Mouse (Mus musculus) megakaryocyte progenitor cell, adult 5-6 weeks (primary cell): ENCODE data around the gene Plppr2. TPM values are rescaled to one million over a fixed set of nuclear protein-coding genes. Genes with fewer than 3 reads are reported as not detected.

Experiments
- total RNA-seq, 2 experiments: library from RNA; stranded (forward) in 1 of 2; stranded (reverse) in 1 of 2; fragments of 157-497, 149-512 nt in 1 of 2; fragments of 200-1000 nt in 1 of 2; gene quantifications; 2 replicates each; pipeline versions ENCODE4 v1.2.3 to v1.2.4; 2015 to 2017

The Plppr2 gene
- total RNA-seq, 2 experiments from 2014 or later: 0.21 to 0.42 TPM

Other genes with a start within 250 kb of the Plppr2 start
- 6.5 and 8.5 TPM in 2 replicates for gene Ldlr, start 213.6 kb upstream of the Plppr2 start, total RNA-seq (2015)
- gene Ldlr, start 213.6 kb upstream of the Plppr2 start, total RNA-seq (2017): 14.0 and 14.4 TPM in 2 replicates
- gene Spc24, start 176.7 kb upstream of the Plppr2 start, total RNA-seq (2015): 43.2 and 50.1 TPM in 2 replicates
- 128 and 151 TPM in 2 replicates for gene Spc24, start 176.7 kb upstream of the Plppr2 start, total RNA-seq (2017)
- gene Kank2, start 138.3 kb upstream of the Plppr2 start, total RNA-seq (2015): 0.72 and 1.2 TPM in 2 replicates
- 0.71 and 1.2 TPM in 2 replicates for gene Kank2, start 138.3 kb upstream of the Plppr2 start, total RNA-seq (2017)
- gene Angptl8, start 101.5 kb upstream of the Plppr2 start, total RNA-seq (2015): 0.22 and 1.8 TPM in 2 replicates
- 4.0 and 4.7 TPM in 2 replicates for gene Angptl8, start 101.5 kb upstream of the Plppr2 start, total RNA-seq (2017)
- gene Dock6, start 84.4 kb upstream of the Plppr2 start, total RNA-seq (2015): 0.64 and 1.6 TPM in 2 replicates
- gene Dock6, start 84.4 kb upstream of the Plppr2 start, total RNA-seq (2017): 0.67 and 2.3 TPM in 2 replicates
- gene Rab3d, start 18.8 kb upstream of the Plppr2 start, total RNA-seq (2015): 14.5 and 20.1 TPM in 2 replicates
- gene Rab3d, start 18.8 kb upstream of the Plppr2 start, total RNA-seq (2017): 37.3 and 50.6 TPM in 2 replicates
- 0.12 TPM in 1 of 2 replicates, not detected in the other for gene Ccdc159, start 9.6 kb upstream of the Plppr2 start, total RNA-seq (2015)
- gene Ccdc159, start 9.6 kb upstream of the Plppr2 start, total RNA-seq (2017): 0.08 and 0.41 TPM in 2 replicates
- gene Tmem205, start 9.5 kb upstream of the Plppr2 start, total RNA-seq (2015): 49.4 and 60.5 TPM in 2 replicates
- 19.7 and 22.1 TPM in 2 replicates for gene Tmem205, start 9.5 kb upstream of the Plppr2 start, total RNA-seq (2017)
- gene Swsap1, start 18.7 kb downstream of the Plppr2 start, total RNA-seq (2015): 8.1 and 9.0 TPM in 2 replicates
- 4.1 and 5.8 TPM in 2 replicates for gene Swsap1, start 18.7 kb downstream of the Plppr2 start, total RNA-seq (2017)
- 3.0 and 6.0 TPM in 2 replicates for gene Epor, start 26.5 kb downstream of the Plppr2 start, total RNA-seq (2015)
- gene Epor, start 26.5 kb downstream of the Plppr2 start, total RNA-seq (2017): 3.8 and 5.0 TPM in 2 replicates
- not detected in 2 replicates for gene Rgl3, start 52.4 kb downstream of the Plppr2 start, total RNA-seq (2015)
- not detected in 2 replicates for gene Rgl3, start 52.4 kb downstream of the Plppr2 start, total RNA-seq (2017)
- gene Ccdc151, start 65.6 kb downstream of the Plppr2 start, total RNA-seq (2015): not detected in 2 replicates
- not detected in 2 replicates for gene Ccdc151, start 65.6 kb downstream of the Plppr2 start, total RNA-seq (2017)
- 50.3 and 51.2 TPM in 2 replicates for gene Prkcsh, start 65.8 kb downstream of the Plppr2 start, total RNA-seq (2015)
- 136 and 146 TPM in 2 replicates for gene Prkcsh, start 65.8 kb downstream of the Plppr2 start, total RNA-seq (2017)
- gene Elavl3, start 115.0 kb downstream of the Plppr2 start, total RNA-seq (2015): not detected in 2 replicates
- not detected in 2 replicates for gene Elavl3, start 115.0 kb downstream of the Plppr2 start, total RNA-seq (2017)
- gene Gm49318, start 134.2 kb downstream of the Plppr2 start, total RNA-seq (2015): not detected in 2 replicates
- not detected in 2 replicates for gene Gm49318, start 134.2 kb downstream of the Plppr2 start, total RNA-seq (2017)
- gene Zfp653, start 134.3 kb downstream of the Plppr2 start, total RNA-seq (2015): 4.9 and 7.1 TPM in 2 replicates
- 8.0 and 11.9 TPM in 2 replicates for gene Zfp653, start 134.3 kb downstream of the Plppr2 start, total RNA-seq (2017)
- gene Ecsit, start 148.4 kb downstream of the Plppr2 start, total RNA-seq (2015): 10.1 and 12.0 TPM in 2 replicates
- gene Ecsit, start 148.4 kb downstream of the Plppr2 start, total RNA-seq (2017): 20.8 and 24.0 TPM in 2 replicates
- gene Cnn1, start 162.2 kb downstream of the Plppr2 start, total RNA-seq (2015): not detected in 2 replicates
- not detected in 2 replicates for gene Cnn1, start 162.2 kb downstream of the Plppr2 start, total RNA-seq (2017)
- gene Elof1, start 180.1 kb downstream of the Plppr2 start, total RNA-seq (2015): 106 and 124 TPM in 2 replicates
- 43.6 and 49.6 TPM in 2 replicates for gene Elof1, start 180.1 kb downstream of the Plppr2 start, total RNA-seq (2017)
- 3.3 and 4.1 TPM in 2 replicates for gene Acp5, start 198.7 kb downstream of the Plppr2 start, total RNA-seq (2015)
- 2.9 and 5.3 TPM in 2 replicates for gene Acp5, start 198.7 kb downstream of the Plppr2 start, total RNA-seq (2017)
- 21.8 and 25.4 TPM in 2 replicates for gene Pigyl, start 219.8 kb downstream of the Plppr2 start, total RNA-seq (2015)
- 28.4 and 31.8 TPM in 2 replicates for gene Pigyl, start 219.8 kb downstream of the Plppr2 start, total RNA-seq (2017)